Mouse (Mus musculus) lung, embryonic 16.5 days (tissue): Measurements from ENCODE around the gene Mertk. TPM values are rescaled to one million over a fixed set of nuclear protein-coding genes. Genes with fewer than 3 reads are reported as not detected.
A peak's percentile ranks its signal among the peaks of the same experiment; 100 is the strongest.

Experiments used
- ATAC-seq: fragments of 200-750 bp; cut with Nextera tagmentation; 2 replicates; pipeline ENCODE4 v1.8.0; 2017; ENCODE audit warnings: low read depth, mild to moderate bottlenecking, moderate library complexity
- H3K27ac ChIP-seq: fragments of 300-500 bp; sonication (generic); 2 replicates; pipeline ENCODE4 v1.5.1; 2014; ENCODE audit warnings: mild to moderate bottlenecking, control low read depth, low read length
- H3K27me3 ChIP-seq: fragments of 300-500 bp; sonication (generic); 2 replicates; pipeline ENCODE4 v1.6.1; 2014; ENCODE audit warnings: low read depth, low read length, mixed read lengths; ENCODE audit not compliant: control insufficient read depth, insufficient read depth
- H3K36me3 ChIP-seq: fragments of 300-500 bp; sonication (generic); 2 replicates; pipeline ENCODE4 v1.6.1; 2014; ENCODE audit warnings: low read length; ENCODE audit not compliant: control insufficient read depth, insufficient read depth
- H3K4me1 ChIP-seq: fragments of 300-500 bp; sonication (generic); replicated peaks from 2 replicates; pipeline ENCODE4 v1.6.1; 2014; ENCODE audit warnings: low read length, mixed read lengths; ENCODE audit not compliant: control insufficient read depth, insufficient read depth
- H3K4me2 ChIP-seq: fragments of 300-500 bp; sonication (generic); 2 replicates; pipeline ENCODE4 v1.6.1; 2014; ENCODE audit warnings: low read depth, low read length, control low read depth
- H3K4me3 ChIP-seq: fragments of 300-500 bp; sonication (generic); 2 replicates; pipeline ENCODE4 v1.5.1; 2014; ENCODE audit warnings: mild to moderate bottlenecking, low read length, control low read depth
- H3K9ac ChIP-seq: fragments of 300-500 bp; sonication (generic); 2 replicates; pipeline ENCODE4 v1.6.1; 2014; ENCODE audit warnings: low read length, control low read depth
- H3K9me3 ChIP-seq: fragments of 300-500 bp; sonication (generic); 2 replicates; pipeline ENCODE4 v1.6.1; 2016; ENCODE audit warnings: low read length; ENCODE audit not compliant: control insufficient read depth
- WGBS: fragments of 180-500 bp; shearing (Covaris S2); extraction: QIAGEN DNeasy Blood & Tissue Kit; methylation state at CpG from one replicate; pipeline ENCODE4 v1.1.7; 2014; 5-methylcytosine and 5-hydroxymethylcytosine counted together
- polyA plus RNA-seq: library from polyadenylated mRNA; unstranded; fragments of >200 nt; fragmentation: Nextera tagmentation; extraction: Ambion mirVana; gene quantifications from 2 replicates; pipeline ENCODE4 v1.2.1, GENCODE M21; 2015

Mertk gene
- polyA plus RNA-seq, 1 experiment from 2014 or later: 7.8 TPM

- peak overlapping the region; percentile 86 for H3K27ac ChIP-seq
- no peaks in the 10 kb centered on the region for H3K36me3 ChIP-seq
- H3K27me3 ChIP-seq: no peaks in the 10 kb centered on the region
- H3K4me3 ChIP-seq: peak overlapping the region; percentile 92
- under 1% methylated on average over 7 of the region's 7 CpGs for WGBS
- peak overlapping the region; percentile 43 for H3K9ac ChIP-seq
- H3K9me3 ChIP-seq: no peaks in the 10 kb centered on the region
- H3K4me1 ChIP-seq: peaks cover 12% of the 10 kb centered on the region
- H3K4me2 ChIP-seq: peak overlapping the region; percentile 54
- peak; percentile 47 for ATAC-seq
Observed at GRCm38 (mm10) chr2:128817387-128817785, 118.6 kb downstream of the Mertk start.

- under 1% methylated on average over 59 of the region's 59 CpGs for WGBS
- H3K36me3 ChIP-seq: no peaks in the 10 kb centered on the region
- peak within 1 kb of the TSS; percentile 92 for H3K4me3 ChIP-seq
- no peaks in the 10 kb centered on the region for H3K9me3 ChIP-seq
- H3K9ac ChIP-seq: peak within 1 kb of the TSS; percentile 78
- peak within 1 kb of the TSS; percentile 82 for H3K4me2 ChIP-seq
- peak within 1 kb of the TSS; percentile 96 for H3K27ac ChIP-seq
- peaks cover 12% of the 10 kb centered on the region for H3K4me1 ChIP-seq
- H3K27me3 ChIP-seq: no peaks in the 10 kb centered on the region
- peak; percentile 93 for ATAC-seq
Observed at GRCm38 (mm10) chr2:128817786-128818681, 119.3 kb downstream of the Mertk start, which contains the start of gene Tmem87b. Gene Tmem87b, plus strand, starts transcription at chr2:128818118.

- H3K27ac ChIP-seq: peak overlapping the region; percentile 96
- H3K9ac ChIP-seq: peak overlapping the region; percentile 78
- peak overlapping the region; percentile 92 for H3K4me3 ChIP-seq
- H3K4me2 ChIP-seq: peak overlapping the region; percentile 82
- H3K9me3 ChIP-seq: no peaks in the 10 kb centered on the region
- H3K4me1 ChIP-seq: peaks cover 12% of the 10 kb centered on the region
- H3K27me3 ChIP-seq: no peaks in the 10 kb centered on the region
- WGBS: 7% methylated on average over 14 of the region's 14 CpGs
- ATAC-seq: no peak
- no peaks in the 10 kb centered on the region for H3K36me3 ChIP-seq
Observed at GRCm38 (mm10) chr2:128818956-128819643, 120.3 kb downstream of the Mertk start.

- no peak for ATAC-seq
- Histone ChIP-seq H3K9me3 (no peaks in the 10 kb centered on the region), H3K4me1 (peaks cover 12% of the 10 kb centered on the region), H3K36me3 (no peaks in the 10 kb centered on the region), H3K27me3 (no peaks in the 10 kb centered on the region), H3K9ac (no peak overlapping the region), H3K4me2 (no peak overlapping the region), H3K27ac (no peak overlapping the region), H3K4me3 (no peak overlapping the region)
- 84% methylated on average over 2 of the region's 2 CpGs for WGBS
Observed at GRCm38 (mm10) chr2:128820631-128821030, 121.9 kb downstream of the Mertk start.

- no peaks in the 10 kb centered on the region for H3K9me3 ChIP-seq
- peaks cover 6% of the 10 kb centered on the region for H3K36me3 ChIP-seq
- 83% methylated on average over 5 of the region's 5 CpGs for WGBS
- H3K4me1 ChIP-seq: peaks cover 10% of the 10 kb centered on the region
- H3K27ac ChIP-seq: no peak overlapping the region
- ATAC-seq: no peak
- H3K4me3 ChIP-seq: no peak overlapping the region
- no peak overlapping the region for H3K4me2 ChIP-seq
- no peak overlapping the region for H3K9ac ChIP-seq
- no peaks in the 10 kb centered on the region for H3K27me3 ChIP-seq
Observed at GRCm38 (mm10) chr2:128823893-128824292, 125.1 kb downstream of the Mertk start.

GRCm38 (mm10) chr2:128827787-128828186 lies 129.0 kb downstream of the Mertk start:
- Histone ChIP-seq H3K27me3 (no peaks in the 10 kb centered on the region), H3K9me3 (no peaks in the 10 kb centered on the region), H3K9ac (no peak overlapping the region), H3K4me3 (no peak overlapping the region), H3K4me2 (no peak overlapping the region), H3K36me3 (peaks cover 11% of the 10 kb centered on the region), H3K27ac (no peak overlapping the region), H3K4me1 (peaks cover 5% of the 10 kb centered on the region)
- ATAC-seq: no peak
- 92% methylated on average over 1 of the region's 1 CpGs for WGBS

- Histone ChIP-seq H3K27me3 (no peaks in the 10 kb centered on the region), H3K9me3 (no peaks in the 10 kb centered on the region), H3K4me2 (no peak overlapping the region), H3K36me3 (peaks cover 29% of the 10 kb centered on the region), H3K4me1 (peaks cover 7% of the 10 kb centered on the region), H3K27ac (no peak overlapping the region), H3K9ac (no peak overlapping the region), H3K4me3 (no peak overlapping the region)
- ATAC-seq: peak; percentile 68
- WGBS: 44% methylated on average over 3 of the region's 3 CpGs
Observed at GRCm38 (mm10) chr2:128832611-128833010, 133.9 kb downstream of the Mertk start.

GRCm38 (mm10) chr2:128833035-128833434 lies 134.3 kb downstream of the Mertk start:
- WGBS: 75% methylated on average over 2 of the region's 2 CpGs
- peaks cover 7% of the 10 kb centered on the region for H3K4me1 ChIP-seq
- no peak overlapping the region for H3K9ac ChIP-seq
- H3K36me3 ChIP-seq: peaks cover 29% of the 10 kb centered on the region
- no peaks in the 10 kb centered on the region for H3K27me3 ChIP-seq
- no peak overlapping the region for H3K4me2 ChIP-seq
- no peak overlapping the region for H3K27ac ChIP-seq
- ATAC-seq: no peak; the same call in 1 of the 2 replicates
- H3K4me3 ChIP-seq: no peak overlapping the region
- no peaks in the 10 kb centered on the region for H3K9me3 ChIP-seq

- Histone ChIP-seq H3K9ac (no peak overlapping the region), H3K9me3 (no peaks in the 10 kb centered on the region), H3K4me1 (peaks cover 7% of the 10 kb centered on the region), H3K36me3 (peaks cover 27% of the 10 kb centered on the region), H3K4me2 (no peak overlapping the region), H3K27me3 (no peaks in the 10 kb centered on the region), H3K27ac (no peak overlapping the region), H3K4me3 (no peak overlapping the region)
- 95% methylated on average over 2 of the region's 2 CpGs for WGBS
- ATAC-seq: no peak
Observed at GRCm38 (mm10) chr2:128833435-128833834, 134.7 kb downstream of the Mertk start.
